Comparison of ENCODE assay signal across 19 mouse cellular contexts in the genomic region with DNA sequence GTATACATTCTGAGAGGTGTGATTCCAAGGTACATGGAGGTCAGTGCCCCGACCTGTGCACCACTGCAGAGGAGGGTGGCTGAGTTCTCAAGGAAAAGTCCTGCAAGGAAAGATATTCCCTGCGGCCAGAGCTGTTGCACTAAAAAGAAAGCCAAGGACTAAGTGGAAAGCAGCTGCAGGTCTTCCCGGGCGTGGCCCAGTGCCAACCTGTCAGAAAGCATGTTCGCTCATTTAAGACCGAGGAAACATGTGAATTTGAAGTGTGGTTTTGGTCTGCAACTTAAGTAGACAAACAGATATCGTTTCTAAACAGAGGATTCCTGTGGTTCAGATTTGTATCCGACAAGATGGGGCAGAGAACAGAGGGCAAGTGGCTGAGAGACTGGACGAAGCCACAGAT.
A peak's percentile ranks its signal among the peaks of the same experiment; 100 is the strongest.
DNase-seq lines count a peak whose midpoint lies in the region; ATAC-seq lines count a peak whose summit lies in the region.
"Had no signal": no experiment of that assay in that cellular context is flagged by ENCODE, and none has a peak within 500 bp of the region (broad histone marks: within the 10 kb centered on the region; RNA-seq: fewer than 3 reads in every experiment).

No protein-coding gene starts in this region.

- no peak overlapping the region for H3K9ac ChIP-seq in intestine, embryonic 14.5 days (ENCODE audit: low read length)
- no peak overlapping the region for H3K9ac ChIP-seq in intestine, embryonic 16.5 days (ENCODE audit: low read depth, low read length)
- H3K9ac ChIP-seq in embryonic facial prominence, embryonic 15.5 days: no peak overlapping the region
- H3K9ac ChIP-seq: heart, embryonic 15.5 days; hindbrain, embryonic 15.5 days; kidney, embryonic 15.5 days; limb, embryonic 12.5 days; liver, embryonic 14.5 days had no signal

- no peak for ATAC-seq in intestine, embryonic 14.5 days (replicated peaks; ENCODE audit: low FRiP score, low TSS enrichment, low read depth)
- no peak for ATAC-seq in intestine, embryonic 16.5 days
- ATAC-seq in embryonic facial prominence, embryonic 15.5 days (ENCODE audit: insufficient number of reproducible peaks, low FRiP score, low TSS enrichment, low read depth): peak; percentile 29; the same call in 1 of the 2 replicates
- ATAC-seq: forebrain, embryonic 16.5 days had no signal

- no peak overlapping the region for H3K4me3 ChIP-seq in intestine, embryonic 14.5 days (ENCODE audit: low read depth, low read length)
- H3K4me3 ChIP-seq in intestine, embryonic 16.5 days (ENCODE audit: low read length): no peak overlapping the region
- no peak overlapping the region for H3K4me3 ChIP-seq in embryonic facial prominence, embryonic 15.5 days (replicated peaks)
- H3K4me3 ChIP-seq: heart, embryonic 15.5 days; hindbrain, embryonic 15.5 days; kidney, embryonic 15.5 days; limb, embryonic 12.5 days had no signal

- no peak overlapping the region for H3K27ac ChIP-seq in intestine, embryonic 14.5 days (ENCODE audit: low read depth)
- H3K27ac ChIP-seq in intestine, embryonic 16.5 days (ENCODE audit: low read length): no peak overlapping the region
- H3K27ac ChIP-seq in embryonic facial prominence, embryonic 15.5 days (replicated peaks): no peak overlapping the region
- H3K27ac ChIP-seq: heart, embryonic 15.5 days; hindbrain, embryonic 15.5 days; kidney, embryonic 15.5 days; limb, embryonic 12.5 days; liver, embryonic 14.5 days had no signal

- no peaks in the 10 kb centered on the region for H3K9me3 ChIP-seq in intestine, embryonic 14.5 days (ENCODE audit: control insufficient read depth, low read length)
- no peaks in the 10 kb centered on the region for H3K9me3 ChIP-seq in intestine, embryonic 16.5 days (ENCODE audit: control insufficient read depth, low read length)
- H3K9me3 ChIP-seq in embryonic facial prominence, embryonic 15.5 days (replicated peaks): no peaks in the 10 kb centered on the region
- H3K9me3 ChIP-seq: heart, embryonic 15.5 days; hindbrain, embryonic 15.5 days; kidney, embryonic 15.5 days; limb, embryonic 12.5 days had no signal

- peak; percentile 26 for DNase-seq in gastrocnemius, postnatal 14 days
- DNase-seq in gastrocnemius, postnatal 25 days: no peak
- peak; percentile 59 for DNase-seq in intestine, embryonic 14.5 days (ENCODE audit: low spot score)
- DNase-seq in lung, postnatal 10 days: peak; percentile 18
- no peak for DNase-seq in lung, postnatal 25 days (ENCODE audit: low spot score)
- no peak for DNase-seq in liver
- DNase-seq: adrenal gland, postnatal 14 days; B cell, adult 2 months; cerebellum, adult 11-12 months; midbrain, embryonic 14.5 days; thymus, postnatal 14 days had no signal

- 62% methylated on average over 9 of the region's 9 CpGs for WGBS in intestine, embryonic 14.5 days
- WGBS in intestine, embryonic 16.5 days: 59% methylated on average over 9 of the region's 9 CpGs
- WGBS in embryonic facial prominence, embryonic 15.5 days: 55% methylated on average over 9 of the region's 9 CpGs

- H3K36me3 ChIP-seq in intestine, embryonic 14.5 days (ENCODE audit: control insufficient read depth, insufficient read depth, low read length): no peaks in the 10 kb centered on the region
- H3K36me3 ChIP-seq in intestine, embryonic 16.5 days (ENCODE audit: control insufficient read depth, insufficient read depth, low read length): no peaks in the 10 kb centered on the region
- H3K36me3 ChIP-seq in embryonic facial prominence, embryonic 15.5 days: no peaks in the 10 kb centered on the region
- H3K36me3 ChIP-seq: heart, embryonic 15.5 days; hindbrain, embryonic 15.5 days; kidney, embryonic 15.5 days; limb, embryonic 12.5 days had no signal

- intact Hi-C loops in gastrocnemius, postnatal 14 days (cut with DNase I; ENCODE audit: low total_unique reads): no loop called here

- no peaks in the 10 kb centered on the region for H3K27me3 ChIP-seq in intestine, embryonic 14.5 days (replicated peaks; ENCODE audit: control insufficient read depth, insufficient read depth, low read length)
- H3K27me3 ChIP-seq in intestine, embryonic 16.5 days (replicated peaks; ENCODE audit: control insufficient read depth, insufficient read depth, low read length): no peaks in the 10 kb centered on the region
- H3K27me3 ChIP-seq in embryonic facial prominence, embryonic 15.5 days: no peaks in the 10 kb centered on the region
- H3K27me3 ChIP-seq: heart, embryonic 15.5 days; hindbrain, embryonic 15.5 days; kidney, embryonic 15.5 days; limb, embryonic 12.5 days had no signal

- no peak overlapping the region for H3K4me2 ChIP-seq in intestine, embryonic 14.5 days (ENCODE audit: low read length)
- no peak overlapping the region for H3K4me2 ChIP-seq in intestine, embryonic 16.5 days (ENCODE audit: low read depth, low read length)
- no peak overlapping the region for H3K4me2 ChIP-seq in embryonic facial prominence, embryonic 15.5 days (replicated peaks)
- H3K4me2 ChIP-seq: heart, embryonic 15.5 days; hindbrain, embryonic 15.5 days; kidney, embryonic 15.5 days; limb, embryonic 12.5 days had no signal

- H3K4me1 ChIP-seq in intestine, embryonic 14.5 days (replicated peaks; ENCODE audit: control insufficient read depth, insufficient read depth, low read length): no peaks in the 10 kb centered on the region
- no peaks in the 10 kb centered on the region for H3K4me1 ChIP-seq in intestine, embryonic 16.5 days (ENCODE audit: control insufficient read depth, insufficient read depth, low read length)
- no peaks in the 10 kb centered on the region for H3K4me1 ChIP-seq in embryonic facial prominence, embryonic 15.5 days
- H3K4me1 ChIP-seq: hindbrain, embryonic 15.5 days; kidney, embryonic 15.5 days; limb, embryonic 12.5 days had no signal

Comparison
In these comparisons a context has a peak if more than half of its experiments do, and no peak if none do; other contexts are left out.
1. DNase-seq: peak in gastrocnemius, postnatal 14 days (single experiment), intestine, embryonic 14.5 days (single experiment) and lung, postnatal 10 days (single experiment); none in gastrocnemius, postnatal 25 days (single experiment), lung, postnatal 25 days (single experiment) and liver (single experiment).